Mouse (Mus musculus): ENCODE measurements around the gene Pde5a.

- TF ChIP-seq TAL1 (IDR thresholded peaks at IDR 0.05; ENCODE audit: low read length) (no peak), CTCF (IDR thresholded peaks at IDR 0.05 in 2 of 3, conservative IDR thresholded peaks at IDR 0.05 in 1 of 3; ENCODE audit: control insufficient read depth in 1 of 3, insufficient read depth in 1 of 3, low read depth in 2 of 3, low read length in 3 of 3, poor library complexity in 1 of 3, severe bottlenecking in 1 of 3) (no peak), EP300 (IDR thresholded peaks at IDR 0.05; ENCODE audit: low read depth in 1 of 2, low read length in 2 of 2) (no peak), KAT2A (conservative IDR thresholded peaks at IDR 0.05; ENCODE audit: low read depth, low read length) (no peak), MEF2A (IDR thresholded peaks at IDR 0.05; ENCODE audit: extremely low read depth, insufficient replicate concordance, low read depth, low read length, poor library complexity, severe bottlenecking) (no peak)
Measured at GRCm38 (mm10) chr3:122733806-122734205, 5.1 kb downstream of the Pde5a start.
